Mouse (Mus musculus): ENCODE results near the gene Ss18l1.

GRCm38 (mm10) chr2:180024401-180025098, 17.8 kb upstream of the Ss18l1 start, which contains the start of gene Lsm14b:
- TF ChIP-seq POLR2A (IDR thresholded peaks at IDR 0.05; ENCODE audit: extremely low read depth, insufficient read depth, low read length), result peak; percentile 56; the same call in 1 of the 2 replicates
- no peak for TF ChIP-seq CTCF (IDR thresholded peaks at IDR 0.05; ENCODE audit: extremely low read depth, insufficient read depth, low read length)
